Mouse (Mus musculus): ENCODE measurements around the gene Tmprss6. TPM values are rescaled to one million over a fixed set of nuclear protein-coding genes. Genes with fewer than 3 reads are reported as not detected.

Gene Tmprss6
- total and polyA plus RNA-seq, 3 experiments, result 0.11 TPM; not detected in 2

GRCm38 (mm10) chr15:78480111-78480510, 11.7 kb upstream of the Tmprss6 start:
- DNase-seq (ENCODE audit: low spot score) (no peak), ATAC-seq (ENCODE audit: extremely low read depth, insufficient number of reproducible peaks, low FRiP score, poor library complexity, severe bottlenecking) (no peak)
- TF ChIP-seq GATA1 (IDR thresholded peaks at IDR 0.05; ENCODE audit: borderline replicate concordance, low read length) (no peak), TAL1 (conservative IDR thresholded peaks at IDR 0.05; ENCODE audit: low read depth, low read length) (no peak)
- H3K9me3 ChIP-seq (replicated peaks), result no peaks in the 10 kb centered on the region
- H3K27me3 ChIP-seq (ENCODE audit: insufficient read depth, low read length), result peaks cover 38% of the 10 kb centered on the region
- H3K36me3 ChIP-seq (replicated peaks), result no peaks in the 10 kb centered on the region
- no peak overlapping the region for H3K4me3 ChIP-seq (ENCODE audit: low read depth, low read length)
- H3K4me1 ChIP-seq (ENCODE audit: insufficient read depth, low read depth, low read length), result no peaks in the 10 kb centered on the region

GRCm38 (mm10) chr15:78479470-78479869, 11.0 kb upstream of the Tmprss6 start:
- Histone ChIP-seq H3K36me3 (replicated peaks) (no peaks in the 10 kb centered on the region), H3K27me3 (ENCODE audit: insufficient read depth, low read length) (peaks cover 42% of the 10 kb centered on the region), H3K9me3 (replicated peaks) (no peaks in the 10 kb centered on the region), H3K4me1 (ENCODE audit: insufficient read depth, low read depth, low read length) (no peaks in the 10 kb centered on the region), H3K4me3 (ENCODE audit: low read depth, low read length) (no peak overlapping the region)
- TF ChIP-seq TAL1 (conservative IDR thresholded peaks at IDR 0.05; ENCODE audit: low read depth, low read length) (no peak), POLR2AphosphoS5 (IDR thresholded peaks at IDR 0.05; ENCODE audit: insufficient replicate concordance, low read depth, low read length) (no peak), GATA1 (IDR thresholded peaks at IDR 0.05; ENCODE audit: borderline replicate concordance, low read length) (no peak), GATA2 (IDR thresholded peaks at IDR 0.05; ENCODE audit: borderline replicate concordance, low read depth, low read length) (no peak), CTCF (IDR thresholded peaks at IDR 0.05; ENCODE audit: low read depth, low read length) (no peak)
- DNase-seq (ENCODE audit: low spot score), result no peak
- no peak for ATAC-seq (ENCODE audit: extremely low read depth, insufficient number of reproducible peaks, low FRiP score, poor library complexity, severe bottlenecking)

GRCm38 (mm10) chr15:78478073-78478472, 9.6 kb upstream of the Tmprss6 start:
- TF ChIP-seq CTCF (IDR thresholded peaks at IDR 0.05; ENCODE audit: low read depth, low read length), result no peak
- TF ChIP-seq POLR2AphosphoS5 (IDR thresholded peaks at IDR 0.05; ENCODE audit: insufficient replicate concordance, low read depth, low read length), result no peak
- TF ChIP-seq GATA2 (IDR thresholded peaks at IDR 0.05; ENCODE audit: borderline replicate concordance, low read depth, low read length), result no peak
- no peak for TF ChIP-seq TAL1 (conservative IDR thresholded peaks at IDR 0.05; ENCODE audit: low read depth, low read length)
- TF ChIP-seq GATA1 (IDR thresholded peaks at IDR 0.05; ENCODE audit: borderline replicate concordance, low read length), result no peak
- Histone ChIP-seq H3K4me3 (ENCODE audit: low read depth, low read length) (no peak overlapping the region), H3K27me3 (ENCODE audit: insufficient read depth, low read length) (peaks cover 36% of the 10 kb centered on the region), H3K4me1 (ENCODE audit: insufficient read depth, low read depth, low read length) (no peaks in the 10 kb centered on the region), H3K36me3 (replicated peaks) (no peaks in the 10 kb centered on the region), H3K9me3 (replicated peaks) (no peaks in the 10 kb centered on the region)
- DNase-seq (ENCODE audit: low spot score), result no peak
- ATAC-seq (ENCODE audit: extremely low read depth, insufficient number of reproducible peaks, low FRiP score, poor library complexity, severe bottlenecking), result no peak

- H3K27me3 ChIP-seq (ENCODE audit: insufficient read depth, low read length), result peaks cover 30% of the 10 kb centered on the region
- no peaks in the 10 kb centered on the region for H3K36me3 ChIP-seq (replicated peaks)
- no peak overlapping the region for H3K4me3 ChIP-seq (ENCODE audit: low read depth, low read length)
- no peak for TF ChIP-seq CTCF (IDR thresholded peaks at IDR 0.05; ENCODE audit: low read depth, low read length)
- TF ChIP-seq POLR2AphosphoS5 (IDR thresholded peaks at IDR 0.05; ENCODE audit: insufficient replicate concordance, low read depth, low read length), result no peak
- no peak for TF ChIP-seq TAL1 (conservative IDR thresholded peaks at IDR 0.05; ENCODE audit: low read depth, low read length)
- TF ChIP-seq GATA2 (IDR thresholded peaks at IDR 0.05; ENCODE audit: borderline replicate concordance, low read depth, low read length), result no peak
- no peak for TF ChIP-seq GATA1 (IDR thresholded peaks at IDR 0.05; ENCODE audit: borderline replicate concordance, low read length)
- DNase-seq (ENCODE audit: low spot score) (no peak), ATAC-seq (ENCODE audit: extremely low read depth, insufficient number of reproducible peaks, low FRiP score, poor library complexity, severe bottlenecking) (no peak)
- H3K4me1 ChIP-seq (ENCODE audit: insufficient read depth, low read depth, low read length), result no peaks in the 10 kb centered on the region
- H3K9me3 ChIP-seq (replicated peaks), result no peaks in the 10 kb centered on the region
These were observed 8.4 kb upstream of the Tmprss6 start for GRCm38 (mm10) chr15:78476878-78477277.

- DNase-seq (ENCODE audit: low spot score) (no peak), ATAC-seq (ENCODE audit: extremely low read depth, insufficient number of reproducible peaks, low FRiP score, poor library complexity, severe bottlenecking) (no peak)
- Histone ChIP-seq H3K36me3 (replicated peaks) (no peaks in the 10 kb centered on the region), H3K9me3 (replicated peaks) (no peaks in the 10 kb centered on the region), H3K4me3 (ENCODE audit: low read depth, low read length) (no peak overlapping the region), H3K4me1 (ENCODE audit: insufficient read depth, low read depth, low read length) (no peaks in the 10 kb centered on the region), H3K27me3 (ENCODE audit: insufficient read depth, low read length) (peaks cover 28% of the 10 kb centered on the region)
- TF ChIP-seq CTCF (IDR thresholded peaks at IDR 0.05; ENCODE audit: low read depth, low read length) (no peak), POLR2AphosphoS5 (IDR thresholded peaks at IDR 0.05; ENCODE audit: insufficient replicate concordance, low read depth, low read length) (no peak)
These were observed 7.2 kb upstream of the Tmprss6 start for GRCm38 (mm10) chr15:78475604-78476031.

- no peak for ATAC-seq (ENCODE audit: extremely low read depth, insufficient number of reproducible peaks, low FRiP score, poor library complexity, severe bottlenecking)
- TF ChIP-seq GATA2 (IDR thresholded peaks at IDR 0.05; ENCODE audit: borderline replicate concordance, low read depth, low read length), result no peak
- TF ChIP-seq CTCF (IDR thresholded peaks at IDR 0.05; ENCODE audit: low read depth, low read length), result no peak
- TF ChIP-seq TAL1 (conservative IDR thresholded peaks at IDR 0.05; ENCODE audit: low read depth, low read length), result no peak
- TF ChIP-seq GATA1 (IDR thresholded peaks at IDR 0.05; ENCODE audit: borderline replicate concordance, low read length), result no peak
- TF ChIP-seq POLR2AphosphoS5 (IDR thresholded peaks at IDR 0.05; ENCODE audit: insufficient replicate concordance, low read depth, low read length), result no peak
- Histone ChIP-seq H3K4me3 (ENCODE audit: low read depth, low read length) (no peak overlapping the region), H3K27me3 (ENCODE audit: insufficient read depth, low read length) (peaks cover 34% of the 10 kb centered on the region), H3K36me3 (replicated peaks) (no peaks in the 10 kb centered on the region), H3K4me1 (ENCODE audit: insufficient read depth, low read depth, low read length) (no peaks in the 10 kb centered on the region), H3K9me3 (replicated peaks) (no peaks in the 10 kb centered on the region)
- no peak for DNase-seq (ENCODE audit: low spot score)
These were observed 5.0 kb upstream of the Tmprss6 start for GRCm38 (mm10) chr15:78473442-78473841.

- TF ChIP-seq CTCF (IDR thresholded peaks at IDR 0.05; ENCODE audit: low read depth, low read length) (no peak), POLR2AphosphoS5 (IDR thresholded peaks at IDR 0.05; ENCODE audit: insufficient replicate concordance, low read depth, low read length) (no peak), TAL1 (conservative IDR thresholded peaks at IDR 0.05; ENCODE audit: low read depth, low read length) (no peak), GATA1 (IDR thresholded peaks at IDR 0.05; ENCODE audit: borderline replicate concordance, low read length) (no peak), GATA2 (IDR thresholded peaks at IDR 0.05; ENCODE audit: borderline replicate concordance, low read depth, low read length) (no peak)
- Histone ChIP-seq H3K4me1 (ENCODE audit: insufficient read depth, low read depth, low read length) (no peaks in the 10 kb centered on the region), H3K36me3 (replicated peaks) (no peaks in the 10 kb centered on the region), H3K4me3 (ENCODE audit: low read depth, low read length) (no peak overlapping the region), H3K27me3 (ENCODE audit: insufficient read depth, low read length) (peaks cover 36% of the 10 kb centered on the region), H3K9me3 (replicated peaks) (no peaks in the 10 kb centered on the region)
- DNase-seq (ENCODE audit: low spot score) (no peak), ATAC-seq (ENCODE audit: extremely low read depth, insufficient number of reproducible peaks, low FRiP score, poor library complexity, severe bottlenecking) (no peak)
These were observed 3.5 kb upstream of the Tmprss6 start for GRCm38 (mm10) chr15:78471902-78472301.

Measured in G1E (cell line).